Mouse (Mus musculus) midbrain, postnatal 0 days (tissue): ENCODE measurements around the gene Inhbb. TPM values are rescaled to one million over a fixed set of nuclear protein-coding genes. Genes with fewer than 3 reads are reported as not detected.

Experiments
- ATAC-seq: fragments of 200-750 bp; cut with Nextera tagmentation; 2 replicates; pipeline ENCODE4 v1.8.0; 2017; ENCODE audit warnings: moderate number of reproducible peaks, mild to moderate bottlenecking, moderate TSS enrichment, moderate library complexity; ENCODE audit not compliant: low FRiP score
- DNase-seq: peaks from one replicate; pipeline ENCODE4 v3.0.0-alpha.2; 2015; ENCODE audit warnings: low spot score
- H3K27ac ChIP-seq: fragments of 300-500 bp; sonication (generic); 2 replicates; pipeline ENCODE4 v1.5.1; 2014; ENCODE audit warnings: low read depth, mild to moderate bottlenecking, low read length, mixed read lengths
- H3K27me3 ChIP-seq: fragments of 300-500 bp; sonication (generic); 2 replicates; pipeline ENCODE4 v1.6.1; 2014; ENCODE audit warnings: low read length, control low read depth, mixed read lengths; ENCODE audit not compliant: insufficient read depth
- H3K36me3 ChIP-seq: fragments of 300-500 bp; sonication (generic); 2 replicates; pipeline ENCODE4 v1.6.1; 2014; ENCODE audit warnings: low read length, control low read depth, mixed read lengths; ENCODE audit not compliant: insufficient read depth
- H3K4me1 ChIP-seq: fragments of 300-500 bp; sonication (generic); 2 replicates; pipeline ENCODE4 v1.6.1; 2014; ENCODE audit warnings: mild to moderate bottlenecking, control low read depth, antibody characterized with exemption, low read length, mixed read lengths; ENCODE audit not compliant: insufficient read depth
- H3K4me2 ChIP-seq: fragments of 300-500 bp; sonication (generic); 2 replicates; pipeline ENCODE4 v1.6.1; 2014; ENCODE audit warnings: low read depth, mild to moderate bottlenecking, low read length, mixed read lengths; ENCODE audit not compliant: poor library complexity, severe bottlenecking
- H3K4me3 ChIP-seq: fragments of 300-500 bp; sonication (generic); 2 replicates; pipeline ENCODE4 v1.5.1; 2014; ENCODE audit warnings: low read depth, mild to moderate bottlenecking, low read length, moderate library complexity
- H3K9ac ChIP-seq: fragments of 300-500 bp; sonication (generic); replicated peaks from 2 replicates; pipeline ENCODE4 v1.6.1; 2014; ENCODE audit warnings: mild to moderate bottlenecking, low read length, moderate library complexity, mixed read lengths; ENCODE audit not compliant: poor library complexity, severe bottlenecking
- H3K9me3 ChIP-seq: fragments of 300-500 bp; sonication (generic); 2 replicates; pipeline ENCODE4 v1.6.1; 2016; ENCODE audit warnings: low read length, control low read depth
- CTCF ChIP-seq: IDR thresholded peaks from 2 replicates; pipeline ENCODE4 v1.5.1; 2016; ENCODE audit warnings: antibody characterized with exemption, mild to moderate bottlenecking
- WGBS: fragments of 180-500 bp; shearing (Covaris S2); extraction: QIAGEN DNeasy Blood & Tissue Kit; methylation state at CpG from one replicate; pipeline ENCODE4 v1.1.7; 2014; 5-methylcytosine and 5-hydroxymethylcytosine counted together
- polyA plus RNA-seq: library from polyadenylated mRNA; unstranded; fragments of >200 nt; fragmentation: Nextera tagmentation; extraction: Ambion mirVana; gene quantifications from 2 replicates; pipeline ENCODE4 v1.2.1, GENCODE M21; 2015
- total RNA-seq: library from RNA; depleted of rRNA; stranded (reverse); fragments of >200 nt; gene quantifications from 2 replicates; pipeline ENCODE4 v1.2.3, GENCODE M21; 2014

Inhbb gene
- total and polyA plus RNA-seq, 2 experiments from 2014 or later: 2.6 to 5.1 TPM

- Histone ChIP-seq H3K4me2 (no peak overlapping the region), H3K9ac (no peak overlapping the region), H3K4me1 (no peaks in the 10 kb centered on the region), H3K9me3 (no peaks in the 10 kb centered on the region), H3K27ac (no peak overlapping the region), H3K27me3 (peaks cover 3% of the 10 kb centered on the region; the same call in 1 of the 2 replicates), H3K4me3 (no peak overlapping the region), H3K36me3 (no peaks in the 10 kb centered on the region)
- 56% methylated on average over 19 of the region's 19 CpGs for WGBS
- peak; percentile 43 for TF ChIP-seq CTCF
- DNase-seq: peak; percentile 40
- ATAC-seq: 0 out of 2 replicates have a peak, but pooled peaks have one; percentile 15
Measured at GRCm38 (mm10) chr1:119456671-119457527, 34.9 kb upstream of the Inhbb start.

DNA sequence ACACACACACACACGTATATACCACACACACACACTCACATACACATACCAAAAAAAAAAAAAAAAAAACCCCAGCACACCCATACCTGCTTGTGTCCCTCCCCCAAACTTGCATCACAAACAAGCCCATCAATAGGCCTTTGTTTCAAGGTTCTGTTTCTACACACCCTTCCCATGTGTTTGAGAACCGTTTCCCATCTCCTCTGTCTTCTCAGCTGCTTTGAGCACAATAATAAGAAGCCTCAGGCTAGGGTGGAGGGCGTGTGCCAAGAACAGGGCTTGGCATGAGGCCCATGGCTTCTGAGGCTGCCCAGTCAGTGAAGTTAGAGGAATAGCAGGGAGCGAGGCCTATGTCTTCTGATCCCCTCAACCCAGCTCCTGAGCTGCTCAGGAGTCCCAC is 31.7 kb upstream of the Inhbb start:
- Histone ChIP-seq H3K27me3 (peaks cover 3% of the 10 kb centered on the region; the same call in 1 of the 2 replicates), H3K27ac (no peak overlapping the region), H3K9ac (no peak overlapping the region), H3K4me2 (no peak overlapping the region), H3K4me1 (no peaks in the 10 kb centered on the region), H3K4me3 (no peak overlapping the region), H3K9me3 (no peaks in the 10 kb centered on the region), H3K36me3 (no peaks in the 10 kb centered on the region)
- 70% methylated on average over 4 of the region's 4 CpGs for WGBS
- DNase-seq (peak; percentile 55), ATAC-seq (no peak)
- no peak for TF ChIP-seq CTCF

DNA sequence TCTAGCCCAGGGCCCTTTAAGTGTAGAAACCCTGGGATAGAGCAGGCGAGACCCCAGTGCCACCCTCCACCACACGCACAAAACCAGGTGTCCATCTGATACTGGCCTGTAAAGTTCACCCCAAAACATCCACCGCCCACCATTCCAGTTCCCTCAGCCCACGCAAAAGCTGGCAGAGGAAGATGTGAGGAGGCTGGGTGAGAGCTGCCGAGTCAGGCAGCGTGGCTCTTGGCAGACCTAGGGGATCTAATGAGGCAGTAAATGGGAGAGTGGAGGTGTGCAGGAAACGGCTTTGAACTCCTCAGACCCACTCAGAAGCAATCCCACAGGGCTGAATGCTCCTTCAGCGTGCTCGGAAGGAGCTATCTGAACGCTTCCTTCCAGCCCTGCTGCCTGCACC is 29.4 kb upstream of the Inhbb start:
- Histone ChIP-seq H3K9ac (no peak overlapping the region), H3K27me3 (peaks cover 3% of the 10 kb centered on the region; the same call in 1 of the 2 replicates), H3K4me3 (no peak overlapping the region), H3K27ac (no peak overlapping the region), H3K36me3 (no peaks in the 10 kb centered on the region), H3K4me1 (no peaks in the 10 kb centered on the region), H3K4me2 (no peak overlapping the region), H3K9me3 (no peaks in the 10 kb centered on the region)
- no peak for TF ChIP-seq CTCF
- DNase-seq (no peak), ATAC-seq (no peak)
- 54% methylated on average over 10 of the region's 10 CpGs for WGBS

- ATAC-seq: no peak
Measured at GRCm38 (mm10) chr1:119450651-119451345, 28.8 kb upstream of the Inhbb start.

DNA sequence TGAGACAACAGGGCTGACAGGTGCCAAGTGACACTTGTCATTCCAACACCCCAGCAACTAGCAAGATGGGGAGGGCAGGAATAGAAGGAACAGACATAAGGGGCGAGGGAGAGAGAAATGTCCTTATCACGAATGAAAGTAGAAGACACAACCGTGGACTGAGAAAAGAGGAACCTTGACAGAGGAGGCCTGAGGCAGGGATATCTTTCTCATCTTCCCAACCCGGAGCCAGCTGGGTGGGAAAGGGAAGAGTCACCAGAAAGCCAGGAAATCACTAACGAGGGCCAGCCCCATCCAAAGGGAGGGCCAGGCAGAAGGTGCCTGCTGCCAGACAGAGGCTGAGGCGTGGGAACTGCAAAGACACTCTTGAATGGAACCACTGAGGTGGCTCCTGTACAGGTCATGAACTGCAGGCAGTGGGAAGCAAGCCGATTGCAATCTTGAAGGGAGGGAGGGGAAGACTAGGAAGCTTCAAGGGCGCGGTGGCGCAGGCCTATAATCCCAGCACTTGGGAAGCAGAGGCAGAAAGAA is 24.8 kb upstream of the Inhbb start:
- no peaks in the 10 kb centered on the region for H3K27me3 ChIP-seq
- WGBS: 67% methylated on average over 10 of the region's 10 CpGs
- TF ChIP-seq CTCF: no peak
- H3K4me2 ChIP-seq: no peak overlapping the region
- H3K4me3 ChIP-seq: no peak overlapping the region
- H3K9ac ChIP-seq: no peak overlapping the region
- H3K4me1 ChIP-seq: no peaks in the 10 kb centered on the region
- DNase-seq: no peak
- H3K36me3 ChIP-seq: no peaks in the 10 kb centered on the region
- no peak overlapping the region for H3K27ac ChIP-seq
- no peak for ATAC-seq
- H3K9me3 ChIP-seq: no peaks in the 10 kb centered on the region

More at GRCm38 (mm10) chr1:119450651-119451345, 28.8 kb upstream of the Inhbb start:
- WGBS: 80% methylated on average over 10 of the region's 10 CpGs
- Histone ChIP-seq H3K9me3 (no peaks in the 10 kb centered on the region), H3K4me3 (no peak overlapping the region), H3K4me2 (no peak overlapping the region), H3K36me3 (no peaks in the 10 kb centered on the region), H3K9ac (no peak overlapping the region), H3K27ac (no peak overlapping the region), H3K27me3 (no peaks in the 10 kb centered on the region), H3K4me1 (no peaks in the 10 kb centered on the region)
- DNase-seq: no peak
- no peak for TF ChIP-seq CTCF
